Mouse (Mus musculus) midbrain, postnatal 0 days (tissue): ENCODE measurements around the gene Pde9a. TPM values are rescaled to one million over a fixed set of nuclear protein-coding genes. Genes with fewer than 3 reads are reported as not detected.

Experiments used
- ATAC-seq: fragments of 200-750 bp; cut with Nextera tagmentation; 2 replicates; pipeline ENCODE4 v1.8.0; 2017; ENCODE audit warnings: moderate number of reproducible peaks, mild to moderate bottlenecking, moderate TSS enrichment, moderate library complexity; ENCODE audit not compliant: low FRiP score
- DNase-seq: peaks from one replicate; pipeline ENCODE4 v3.0.0-alpha.2; 2015; ENCODE audit warnings: low spot score
- H3K27ac ChIP-seq: fragments of 300-500 bp; sonication (generic); 2 replicates; pipeline ENCODE4 v1.5.1; 2014; ENCODE audit warnings: low read depth, mild to moderate bottlenecking, low read length, mixed read lengths
- H3K27me3 ChIP-seq: fragments of 300-500 bp; sonication (generic); 2 replicates; pipeline ENCODE4 v1.6.1; 2014; ENCODE audit warnings: low read length, control low read depth, mixed read lengths; ENCODE audit not compliant: insufficient read depth
- H3K36me3 ChIP-seq: fragments of 300-500 bp; sonication (generic); 2 replicates; pipeline ENCODE4 v1.6.1; 2014; ENCODE audit warnings: low read length, control low read depth, mixed read lengths; ENCODE audit not compliant: insufficient read depth
- H3K4me1 ChIP-seq: fragments of 300-500 bp; sonication (generic); 2 replicates; pipeline ENCODE4 v1.6.1; 2014; ENCODE audit warnings: mild to moderate bottlenecking, control low read depth, antibody characterized with exemption, low read length, mixed read lengths; ENCODE audit not compliant: insufficient read depth
- H3K4me2 ChIP-seq: fragments of 300-500 bp; sonication (generic); 2 replicates; pipeline ENCODE4 v1.6.1; 2014; ENCODE audit warnings: low read depth, mild to moderate bottlenecking, low read length, mixed read lengths; ENCODE audit not compliant: poor library complexity, severe bottlenecking
- H3K4me3 ChIP-seq: fragments of 300-500 bp; sonication (generic); 2 replicates; pipeline ENCODE4 v1.5.1; 2014; ENCODE audit warnings: low read depth, mild to moderate bottlenecking, low read length, moderate library complexity
- H3K9ac ChIP-seq: fragments of 300-500 bp; sonication (generic); replicated peaks from 2 replicates; pipeline ENCODE4 v1.6.1; 2014; ENCODE audit warnings: mild to moderate bottlenecking, low read length, moderate library complexity, mixed read lengths; ENCODE audit not compliant: poor library complexity, severe bottlenecking
- H3K9me3 ChIP-seq: fragments of 300-500 bp; sonication (generic); 2 replicates; pipeline ENCODE4 v1.6.1; 2016; ENCODE audit warnings: low read length, control low read depth
- CTCF ChIP-seq: IDR thresholded peaks from 2 replicates; pipeline ENCODE4 v1.5.1; 2016; ENCODE audit warnings: antibody characterized with exemption, mild to moderate bottlenecking
- WGBS: fragments of 180-500 bp; shearing (Covaris S2); extraction: QIAGEN DNeasy Blood & Tissue Kit; methylation state at CpG from one replicate; pipeline ENCODE4 v1.1.7; 2014; 5-methylcytosine and 5-hydroxymethylcytosine counted together
- polyA plus RNA-seq: library from polyadenylated mRNA; unstranded; fragments of >200 nt; fragmentation: Nextera tagmentation; extraction: Ambion mirVana; gene quantifications from 2 replicates; pipeline ENCODE4 v1.2.1, GENCODE M21; 2015
- total RNA-seq: library from RNA; depleted of rRNA; stranded (reverse); fragments of >200 nt; gene quantifications from 2 replicates; pipeline ENCODE4 v1.2.3, GENCODE M21; 2014

The Pde9a gene
- total and polyA plus RNA-seq, 2 experiments from 2014 or later = 32.2 to 40.2 TPM

- Histone ChIP-seq H3K4me1 (no peaks in the 10 kb centered on the region; the same call in 1 of the 2 replicates), H3K36me3 (peaks cover 3% of the 10 kb centered on the region), H3K9ac (no peak overlapping the region), H3K4me3 (no peak overlapping the region), H3K4me2 (no peak overlapping the region), H3K27me3 (no peaks in the 10 kb centered on the region), H3K9me3 (no peaks in the 10 kb centered on the region), H3K27ac (no peak overlapping the region)
- WGBS = 100% methylated on average over 1 of the region's 1 CpGs
- DNase-seq = no peak
- TF ChIP-seq CTCF = no peak
- no peak for ATAC-seq
These were observed 36.4 kb downstream of the Pde9a start for GRCm38 (mm10) chr17:31422381-31422780.

GRCm38 (mm10) chr17:31423020-31423419 is 37.0 kb downstream of the Pde9a start:
- DNase-seq (no peak), ATAC-seq (no peak)
- Histone ChIP-seq H3K4me2 (no peak overlapping the region), H3K27ac (no peak overlapping the region), H3K27me3 (no peaks in the 10 kb centered on the region), H3K4me3 (no peak overlapping the region), H3K9ac (no peak overlapping the region), H3K4me1 (no peaks in the 10 kb centered on the region; the same call in 1 of the 2 replicates), H3K9me3 (no peaks in the 10 kb centered on the region), H3K36me3 (peaks cover 2% of the 10 kb centered on the region)
- TF ChIP-seq CTCF = no peak
- 69% methylated on average over 2 of the region's 2 CpGs for WGBS

DNA sequence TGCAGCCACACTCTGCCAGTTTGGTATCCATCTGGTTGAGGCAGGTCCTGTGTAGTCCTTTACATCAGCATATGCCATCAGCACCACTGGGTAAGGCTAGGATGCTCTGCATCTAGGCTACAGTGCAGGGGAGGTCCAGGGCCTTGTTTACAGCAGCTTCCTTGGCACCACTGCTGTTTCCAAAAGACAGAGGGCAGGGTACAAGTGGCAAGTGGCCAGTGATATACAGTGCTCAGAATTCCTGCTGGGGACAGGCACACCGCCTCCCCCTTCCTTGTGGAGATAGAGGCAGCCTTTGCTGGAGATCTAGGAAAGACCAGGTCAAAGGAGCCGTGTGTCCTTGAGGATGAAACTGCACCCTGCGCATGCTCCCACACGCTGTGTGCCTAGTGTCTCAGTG is 38.3 kb downstream of the Pde9a start:
- H3K9ac ChIP-seq = no peak overlapping the region
- no peak for ATAC-seq
- no peak for TF ChIP-seq CTCF

GRCm38 (mm10) chr17:31424798-31425197 is 38.8 kb downstream of the Pde9a start:
- Histone ChIP-seq H3K36me3 (peaks cover 2% of the 10 kb centered on the region), H3K27ac (no peak overlapping the region)

More for the DNA sequence above, 38.3 kb downstream of the Pde9a start:
- no peaks in the 10 kb centered on the region for H3K9me3 ChIP-seq
- H3K4me2 ChIP-seq = no peak overlapping the region
- H3K4me3 ChIP-seq = no peak overlapping the region
- H3K27ac ChIP-seq = no peak overlapping the region
- DNase-seq = no peak
- peaks cover 2% of the 10 kb centered on the region for H3K36me3 ChIP-seq
- H3K27me3 ChIP-seq = no peaks in the 10 kb centered on the region
- 76% methylated on average over 4 of the region's 4 CpGs for WGBS
- H3K4me1 ChIP-seq = no peaks in the 10 kb centered on the region; the same call in 1 of the 2 replicates

DNA sequence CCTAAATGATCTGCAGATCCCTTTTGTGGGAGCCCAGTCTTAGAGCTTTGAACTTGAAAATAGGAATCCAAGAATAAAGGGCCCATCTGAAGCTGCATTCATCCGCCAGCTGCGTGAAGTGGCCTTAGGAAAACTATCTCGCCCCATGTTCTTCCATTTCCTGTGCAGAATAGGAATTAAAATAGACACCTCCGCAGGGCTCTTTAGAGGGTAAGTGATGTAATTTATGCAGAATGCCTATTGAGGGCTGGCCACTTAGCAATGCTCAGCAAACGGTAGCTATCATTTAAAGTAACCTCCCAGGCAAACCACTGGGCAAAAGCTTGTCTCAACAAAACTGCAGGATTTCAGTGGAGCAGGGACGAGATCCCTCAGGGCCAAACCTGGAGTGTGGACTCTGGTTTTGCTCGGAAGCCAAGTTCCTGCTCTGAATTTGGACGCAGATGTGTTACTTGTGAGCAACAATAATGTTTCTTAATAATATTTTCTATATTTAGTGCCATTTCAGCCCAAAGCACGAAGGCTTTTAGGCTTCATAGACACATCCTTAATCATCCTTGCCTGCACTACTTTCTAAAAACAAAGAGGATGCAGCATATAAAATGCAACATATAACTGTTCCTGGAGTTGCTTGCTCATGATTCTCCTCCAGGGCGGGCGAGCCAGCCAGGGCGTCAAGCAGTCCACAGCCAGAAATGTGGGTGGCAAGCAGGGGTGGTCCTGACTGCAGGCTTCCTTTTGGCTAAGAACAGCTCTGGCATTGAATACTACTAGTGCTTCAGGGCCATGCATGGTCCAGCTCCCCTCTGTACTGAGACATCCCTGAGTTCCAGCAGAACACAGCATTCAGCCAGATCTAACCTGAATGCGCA is 40.1 kb downstream of the Pde9a start:
- Histone ChIP-seq H3K27me3 (no peaks in the 10 kb centered on the region), H3K9me3 (no peaks in the 10 kb centered on the region), H3K36me3 (peaks cover 8% of the 10 kb centered on the region), H3K4me3 (no peak overlapping the region), H3K9ac (no peak overlapping the region), H3K4me2 (no peak overlapping the region), H3K27ac (no peak overlapping the region), H3K4me1 (no peaks in the 10 kb centered on the region; the same call in 1 of the 2 replicates)
- WGBS = 55% methylated on average over 13 of the region's 13 CpGs
- DNase-seq (no peak), ATAC-seq (no peak)
- no peak for TF ChIP-seq CTCF

More at GRCm38 (mm10) chr17:31424798-31425197, 38.8 kb downstream of the Pde9a start:
- ATAC-seq = no peak
- H3K4me3 ChIP-seq = no peak overlapping the region
- H3K9ac ChIP-seq = no peak overlapping the region
- H3K4me2 ChIP-seq = no peak overlapping the region
- no peaks in the 10 kb centered on the region; the same call in 1 of the 2 replicates for H3K4me1 ChIP-seq
- no peaks in the 10 kb centered on the region for H3K27me3 ChIP-seq
- DNase-seq = no peak
- no peak for TF ChIP-seq CTCF
- H3K9me3 ChIP-seq = no peaks in the 10 kb centered on the region
- 43% methylated on average over 8 of the region's 8 CpGs for WGBS

GRCm38 (mm10) chr17:31429402-31429801 is 43.4 kb downstream of the Pde9a start:
- TF ChIP-seq CTCF = peak; percentile 66
- Histone ChIP-seq H3K4me2 (no peak overlapping the region), H3K27me3 (no peaks in the 10 kb centered on the region), H3K4me3 (no peak overlapping the region), H3K36me3 (peaks cover 8% of the 10 kb centered on the region), H3K4me1 (peaks cover 10% of the 10 kb centered on the region), H3K9me3 (no peaks in the 10 kb centered on the region), H3K27ac (no peak overlapping the region), H3K9ac (no peak overlapping the region)
- no peak for ATAC-seq
- DNase-seq = no peak
- 94% methylated on average over 2 of the region's 2 CpGs for WGBS
